Mouse (Mus musculus) embryonic fibroblast, embryonic 13.5 days (primary cell): ENCODE measurements around the gene Raly.

Source experiments
- CTCF ChIP-seq: IDR thresholded peaks from 2 replicates; pipeline ENCODE4 v1.5.1; 2011; ENCODE audit warnings: mild to moderate bottlenecking, control low read depth, low read length, moderate library complexity, borderline replicate concordance; ENCODE audit not compliant: insufficient read depth
- POLR2A ChIP-seq: IDR thresholded peaks from 2 replicates; pipeline ENCODE4 v1.6.1; 2011; ENCODE audit warnings: low read depth, mild to moderate bottlenecking, control low read depth, low read length, moderate library complexity

DNA sequence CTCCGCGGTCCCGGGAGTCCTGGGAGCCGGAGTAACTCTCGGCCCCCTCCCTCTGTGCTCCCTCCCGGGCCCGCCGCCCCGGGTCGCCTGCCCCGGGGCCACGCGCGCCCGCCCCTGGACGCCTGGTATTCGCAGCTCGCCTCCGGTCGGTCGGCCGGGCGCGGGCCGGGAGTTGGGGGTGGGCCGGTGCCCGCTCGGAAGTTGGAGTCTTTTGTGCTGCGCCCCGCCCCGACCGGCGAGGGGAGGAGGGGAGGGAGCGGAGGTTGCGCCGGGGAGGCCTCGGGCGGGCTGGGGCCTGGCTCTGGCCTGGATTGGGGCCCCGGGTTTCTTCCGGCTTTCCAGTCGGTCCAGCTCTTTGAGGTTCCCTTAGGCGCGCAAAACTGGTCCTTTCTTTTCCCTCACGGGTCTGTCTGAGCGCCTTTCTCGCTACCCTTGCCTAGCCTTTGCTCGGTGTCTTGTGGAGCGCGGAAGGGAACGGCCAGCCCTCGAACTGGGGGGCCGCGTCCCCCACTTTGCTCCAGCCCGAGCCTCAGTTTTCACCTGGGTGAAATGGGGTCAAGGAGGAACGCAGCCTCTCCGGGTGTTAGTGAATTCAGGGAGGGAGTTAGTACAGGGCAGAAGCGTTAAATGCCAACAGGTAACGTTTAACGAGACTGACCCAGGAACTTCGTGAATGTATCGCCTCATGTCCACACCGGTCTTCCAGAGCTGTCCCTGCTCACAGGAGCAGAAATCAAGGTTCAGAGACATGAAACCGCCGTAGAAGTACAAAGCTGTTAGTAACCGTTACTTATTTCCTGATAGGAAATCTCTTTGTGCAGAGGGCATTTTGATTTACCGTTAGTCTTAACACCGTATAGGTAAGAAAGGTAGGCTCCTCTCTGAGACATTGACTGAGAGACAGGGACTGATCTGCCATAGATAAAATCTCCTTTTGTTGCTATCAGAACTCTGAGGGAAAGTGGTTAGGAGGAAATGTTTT is 1.1 kb downstream of the Raly start:
- TF ChIP-seq POLR2A = no peak
- TF ChIP-seq CTCF = no peak
